Mouse (Mus musculus) adrenal gland, postnatal 10 days (tissue): ENCODE measurements at regions not wholly inside any gene's neighbourhood (a gene's known extent, or its start where the extent isn't known, plus 50 kb on each side); places are given as distances from the start of the nearest gene placed in this dataset.
"Not testable (repeated sequence)": the region's sequence is repeated elsewhere in the genome, so short reads cannot be mapped to it uniquely, and the experiment has no call there.

Experiments
- DNase-seq: peaks from one replicate; pipeline ENCODE4 v3.0.0; 2021; ENCODE audit warnings: mixed read lengths

- DNase-seq: no peak
Observed at GRCm38 (mm10) chr15:3685254-3685653, 102.0 kb upstream of the Ghr start.

GRCm38 (mm10) chr15:3677026-3677425 is 93.7 kb upstream of the Ghr start:
- not testable (repeated sequence) for DNase-seq

GRCm38 (mm10) chr15:3672586-3672985 is 89.3 kb upstream of the Ghr start:
- DNase-seq: no peak

GRCm38 (mm10) chr15:3671169-3671568 is 87.9 kb upstream of the Ghr start:
- DNase-seq: no peak

GRCm38 (mm10) chr15:3669411-3669810 is 86.1 kb upstream of the Ghr start:
- no peak for DNase-seq

GRCm38 (mm10) chr15:3668863-3669262 is 85.6 kb upstream of the Ghr start:
- DNase-seq: no peak

GRCm38 (mm10) chr15:3648741-3649140 is 65.4 kb upstream of the Ghr start:
- DNase-seq: no peak

- no peak for DNase-seq
Observed at GRCm38 (mm10) chr15:3640091-3640490, 56.8 kb upstream of the Ghr start.
